Mouse (Mus musculus) adrenal gland, postnatal 4 days (tissue): ENCODE measurements around the gene Unc13d. TPM values are rescaled to one million over a fixed set of nuclear protein-coding genes. Genes with fewer than 3 reads are reported as not detected.

Experiments
- DNase-seq, 2 experiments: peaks; one replicate each; pipeline ENCODE4 v3.0.0; 2021 to 2022; ENCODE audit warnings: low spot score in 2 of 2, mixed read lengths in 2 of 2
- total RNA-seq, 2 experiments: library from RNA; stranded (reverse); gene quantifications; 2 replicates each; pipeline ENCODE4 v1.2.3; 2021

The Unc13d gene
- total RNA-seq, 2 experiments from 2014 or later = 1.1 to 2.4 TPM

GRCm38 (mm10) chr11:116079511-116079910, 1.8 kb upstream of the Unc13d start:
- DNase-seq = no peak

GRCm38 (mm10) chr11:116078676-116079320, 1.0 kb upstream of the Unc13d start:
- no peak for DNase-seq

- no peak for DNase-seq
These were observed 460 bp upstream of the Unc13d start for GRCm38 (mm10) chr11:116078221-116078620.

- no peak for DNase-seq
These were observed 925 bp downstream of the Unc13d start for GRCm38 (mm10) chr11:116076836-116077235.

- DNase-seq = no peak
These were observed 1.6 kb downstream of the Unc13d start for GRCm38 (mm10) chr11:116076266-116076540.

- no peak for DNase-seq
These were observed 2.1 kb downstream of the Unc13d start for GRCm38 (mm10) chr11:116075539-116076265.

GRCm38 (mm10) chr11:116074436-116074991, 3.2 kb downstream of the Unc13d start:
- no peak for DNase-seq

GRCm38 (mm10) chr11:116072608-116073007, 5.2 kb downstream of the Unc13d start:
- no peak for DNase-seq

- DNase-seq = no peak
These were observed 6.3 kb downstream of the Unc13d start for GRCm38 (mm10) chr11:116071510-116071909.

GRCm38 (mm10) chr11:116065345-116065744, 12.4 kb downstream of the Unc13d start:
- no peak for DNase-seq

GRCm38 (mm10) chr11:116064187-116064867, 13.4 kb downstream of the Unc13d start:
- DNase-seq = no peak

GRCm38 (mm10) chr11:116063562-116063961, 14.2 kb downstream of the Unc13d start:
- no peak for DNase-seq

GRCm38 (mm10) chr11:116062521-116062920, 15.2 kb downstream of the Unc13d start:
- DNase-seq = no peak

- DNase-seq = no peak
These were observed 15.9 kb downstream of the Unc13d start for GRCm38 (mm10) chr11:116061641-116062415.

GRCm38 (mm10) chr11:116060596-116060995, 17.2 kb downstream of the Unc13d start:
- DNase-seq = no peak

- no peak for DNase-seq
These were observed 18.1 kb downstream of the Unc13d start for GRCm38 (mm10) chr11:116059691-116060025.

GRCm38 (mm10) chr11:116058868-116059690, 18.7 kb downstream of the Unc13d start:
- DNase-seq = no peak

GRCm38 (mm10) chr11:116058022-116058614, 19.6 kb downstream of the Unc13d start:
- DNase-seq = no peak

- DNase-seq = no peak
These were observed 20.4 kb downstream of the Unc13d start for GRCm38 (mm10) chr11:116057237-116057881.

- no peak for DNase-seq
These were observed 21.9 kb downstream of the Unc13d start for GRCm38 (mm10) chr11:116055873-116056272.
